ENCODE assay signal across 13 mouse cellular contexts in genomic region chr1:114862927-114863326, GRCm38 (mm10).
DNase-seq lines count a peak whose midpoint lies in the region; ATAC-seq and TF ChIP-seq lines count a peak whose summit lies in the region.
"Had no signal": no experiment of that assay in that cellular context is flagged by ENCODE, and none has a peak within 500 bp of the region (broad histone marks: within the 10 kb centered on the region; RNA-seq: fewer than 3 reads in every experiment).

No protein-coding gene starts in this region.

- no peak for TF ChIP-seq CTCF in cerebellum, adult 2 months (IDR thresholded peaks at IDR 0.05; ENCODE audit: borderline replicate concordance, insufficient read depth, low read depth, low read length)
- TF ChIP-seq CTCF in layer of hippocampus, adult 2 months (conservative IDR thresholded peaks at IDR 0.05): no peak

- no peak for TF ChIP-seq POLR2A in cerebellum, adult 2 months (IDR thresholded peaks at IDR 0.05; ENCODE audit: borderline replicate concordance, insufficient read depth, low read length)

- ATAC-seq in liver, embryonic 11.5 days (replicated peaks; ENCODE audit: low FRiP score): no peak
- ATAC-seq in inflammation-experienced regulatory T-cells, adult 6 months: no peak
- ATAC-seq: activated CD4-positive, CD25-positive, alpha-beta regulatory T cell, adult 4 months had no signal

- H3K27me3 ChIP-seq in cerebellum, adult 2 months (ENCODE audit: control insufficient read depth, insufficient read depth, low read length): no peaks in the 10 kb centered on the region
- H3K27me3 ChIP-seq in liver, embryonic 11.5 days (replicated peaks; ENCODE audit: control insufficient read depth, insufficient read depth, low read length): no peaks in the 10 kb centered on the region
- H3K27me3 ChIP-seq: hindbrain, embryonic 15.5 days; kidney, embryonic 15.5 days; limb, embryonic 13.5 days had no signal

- H3K27ac ChIP-seq in cerebellum, adult 2 months (ENCODE audit: insufficient read depth, low read length): no peak overlapping the region
- H3K27ac ChIP-seq in layer of hippocampus, adult 2 months: peak overlapping the region; percentile 57
- no peak overlapping the region for H3K27ac ChIP-seq in liver, embryonic 11.5 days (ENCODE audit: low read depth, low read length)
- H3K27ac ChIP-seq: hindbrain, embryonic 15.5 days; kidney, embryonic 15.5 days; limb, embryonic 13.5 days had no signal

- no peak overlapping the region for H3K4me2 ChIP-seq in liver, embryonic 11.5 days
- H3K4me2 ChIP-seq: hindbrain, embryonic 15.5 days; kidney, embryonic 15.5 days; limb, embryonic 13.5 days had no signal

- no peak overlapping the region for H3K4me3 ChIP-seq in cerebellum, adult 2 months (replicated peaks; ENCODE audit: insufficient read depth, low read depth, low read length)
- H3K4me3 ChIP-seq in layer of hippocampus, adult 2 months: no peak overlapping the region
- H3K4me3 ChIP-seq in liver, embryonic 11.5 days (ENCODE audit: low read depth, low read length): no peak overlapping the region
- H3K4me3 ChIP-seq: hindbrain, embryonic 15.5 days; kidney, embryonic 15.5 days; limb, embryonic 13.5 days had no signal

- DNase-seq in frontal cortex, postnatal 36 days (ENCODE audit: low spot score in 2 of 2): peak; percentile 3 to 26
- no peak for DNase-seq in frontal cortex, postnatal 10 days (ENCODE audit: low spot score in 2 of 2)
- DNase-seq in brain, adult 2 months (ENCODE audit: low read depth, low spot score): peak; percentile 90
- DNase-seq in cerebellum, adult 2 months: peak; percentile 54 to 90
- peak in 1 of 2 experiments; percentile 23 for DNase-seq in layer of hippocampus, adult 2 months (ENCODE audit: low spot score in 2 of 2)
- no peak for DNase-seq in kidney, postnatal 36 days
- no peak for DNase-seq in liver, embryonic 11.5 days (ENCODE audit: low spot score)
- DNase-seq: thymus, postnatal 25 days had no signal

- no peaks in the 10 kb centered on the region for H3K9me3 ChIP-seq in liver, embryonic 11.5 days (ENCODE audit: control insufficient read depth, low read length)
- H3K9me3 ChIP-seq: hindbrain, embryonic 15.5 days; kidney, embryonic 15.5 days; limb, embryonic 13.5 days had no signal

- H3K36me3 ChIP-seq in liver, embryonic 11.5 days (ENCODE audit: control insufficient read depth, insufficient read depth, low read length): no peaks in the 10 kb centered on the region
- H3K36me3 ChIP-seq: hindbrain, embryonic 15.5 days; kidney, embryonic 15.5 days; limb, embryonic 13.5 days had no signal

- 5% methylated on average over 2 of the region's 2 CpGs for WGBS in cerebellum, adult 2 months
- 47% methylated on average over 2 of the region's 2 CpGs for WGBS in liver, embryonic 11.5 days

- no peaks in the 10 kb centered on the region for H3K4me1 ChIP-seq in cerebellum, adult 2 months (ENCODE audit: control insufficient read depth, insufficient read depth, low read length)
- no peaks in the 10 kb centered on the region for H3K4me1 ChIP-seq in liver, embryonic 11.5 days (replicated peaks; ENCODE audit: control insufficient read depth, insufficient read depth, low read length)
- H3K4me1 ChIP-seq: hindbrain, embryonic 15.5 days; kidney, embryonic 15.5 days; limb, embryonic 13.5 days had no signal

- no peak overlapping the region for H3K9ac ChIP-seq in liver, embryonic 11.5 days (ENCODE audit: low read depth, low read length)
- H3K9ac ChIP-seq: hindbrain, embryonic 15.5 days; kidney, embryonic 15.5 days; limb, embryonic 13.5 days had no signal

Comparison
In these comparisons a context has a peak if more than half of its experiments do, and no peak if none do; other contexts are left out.
1. DNase-seq: peak in frontal cortex, postnatal 36 days (2 of 2), brain, adult 2 months (single experiment) and cerebellum, adult 2 months (2 of 2); none in frontal cortex, postnatal 10 days (0 of 2), kidney, postnatal 36 days (0 of 2) and liver, embryonic 11.5 days (single experiment).